Mouse (Mus musculus) ovary, postnatal 14 days (tissue): ENCODE measurements around the gene Carmil1.

Experiments used
- DNase-seq: peaks from one replicate; pipeline ENCODE4 v3.0.0; 2022; ENCODE audit warnings: low spot score

Carmil1 gene

GRCm38 (mm10) chr13:24154281-24155061 is 126.1 kb downstream of the Carmil1 start:
- DNase-seq = no peak

GRCm38 (mm10) chr13:24152610-24153009 is 128.0 kb downstream of the Carmil1 start:
- no peak for DNase-seq

DNA sequence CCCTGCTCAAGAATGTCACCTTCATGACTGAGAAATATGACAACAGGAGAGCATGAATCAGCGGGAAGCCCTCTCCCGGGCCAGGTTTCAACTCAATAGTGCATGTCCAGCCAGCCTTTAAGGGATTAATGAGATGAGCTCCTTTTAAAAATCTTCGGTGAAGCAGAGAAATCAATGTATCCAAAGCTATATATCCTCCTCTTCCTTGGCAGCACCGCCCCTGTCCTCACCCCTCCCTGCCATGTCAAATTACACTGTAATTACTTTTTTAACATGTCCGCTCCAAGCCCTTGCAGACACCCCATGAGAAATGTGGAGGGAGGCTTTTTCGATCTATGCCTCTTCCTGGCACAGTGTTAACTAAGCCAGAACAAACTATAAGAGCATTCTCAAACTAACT is 129.3 kb downstream of the Carmil1 start:
- DNase-seq = no peak

DNA sequence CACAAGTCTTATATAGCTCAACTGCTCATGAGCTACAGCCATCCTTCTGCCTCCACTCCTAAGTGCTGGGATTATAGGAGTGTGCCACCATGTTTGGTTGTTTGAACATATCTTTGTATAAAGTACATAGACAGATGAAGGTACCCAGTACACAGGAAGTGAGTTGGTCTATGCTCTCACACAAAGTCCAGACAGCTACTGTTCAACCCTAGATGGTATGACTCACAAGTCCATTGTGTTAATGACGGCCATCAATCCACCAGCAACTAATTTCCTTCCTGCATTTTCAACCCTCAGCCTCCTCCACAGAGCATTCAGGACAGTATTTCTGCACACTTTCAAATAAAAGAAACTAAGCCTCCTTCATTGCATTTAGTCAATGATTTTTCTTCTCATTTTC is 132.0 kb downstream of the Carmil1 start:
- no peak for DNase-seq

GRCm38 (mm10) chr13:24147006-24147405 is 133.6 kb downstream of the Carmil1 start:
- DNase-seq = no peak

DNA sequence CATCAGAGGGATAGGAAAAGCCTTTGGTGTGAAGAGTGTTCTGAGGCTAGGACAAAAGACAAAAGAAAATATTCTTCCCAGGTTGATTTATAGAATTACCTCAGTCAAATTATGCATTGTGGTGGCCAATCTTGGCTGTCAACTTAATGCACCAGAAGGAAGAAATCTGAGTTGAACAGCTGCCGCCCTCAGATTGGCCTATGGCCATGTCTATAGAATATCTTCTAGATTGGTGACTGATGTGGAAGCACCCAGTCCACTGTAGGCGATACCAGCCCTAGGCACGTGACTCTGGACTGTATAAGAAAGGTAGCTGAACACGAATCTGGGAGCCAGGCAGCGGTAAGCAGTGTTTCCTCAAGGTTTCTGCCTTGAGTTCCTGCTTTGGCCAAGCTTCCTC is 134.1 kb downstream of the Carmil1 start:
- DNase-seq = no peak

DNA sequence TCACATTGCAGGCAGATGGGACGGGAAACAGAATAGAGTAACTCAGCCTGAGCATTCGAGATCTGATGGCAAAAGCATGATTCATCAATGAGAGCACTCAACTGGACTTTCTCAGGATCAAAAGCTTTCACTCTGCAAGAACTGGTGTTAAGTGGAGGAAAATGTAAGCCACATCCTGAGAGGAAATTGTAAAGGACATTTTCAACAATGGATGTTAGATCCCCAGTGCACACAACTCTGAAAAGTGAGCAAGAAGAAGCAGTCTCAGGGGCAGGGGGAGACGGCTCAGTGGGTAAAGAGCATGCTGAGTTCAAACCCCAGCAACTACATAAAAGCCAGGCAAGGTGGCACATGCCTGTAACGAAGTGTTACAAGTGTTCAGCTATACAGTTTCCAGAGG is 135.7 kb downstream of the Carmil1 start:
- no peak for DNase-seq

- no peak for DNase-seq
Observed at GRCm38 (mm10) chr13:24144141-24144540, 136.5 kb downstream of the Carmil1 start.

GRCm38 (mm10) chr13:24136836-24137235 is 143.8 kb downstream of the Carmil1 start:
- no peak for DNase-seq

DNA sequence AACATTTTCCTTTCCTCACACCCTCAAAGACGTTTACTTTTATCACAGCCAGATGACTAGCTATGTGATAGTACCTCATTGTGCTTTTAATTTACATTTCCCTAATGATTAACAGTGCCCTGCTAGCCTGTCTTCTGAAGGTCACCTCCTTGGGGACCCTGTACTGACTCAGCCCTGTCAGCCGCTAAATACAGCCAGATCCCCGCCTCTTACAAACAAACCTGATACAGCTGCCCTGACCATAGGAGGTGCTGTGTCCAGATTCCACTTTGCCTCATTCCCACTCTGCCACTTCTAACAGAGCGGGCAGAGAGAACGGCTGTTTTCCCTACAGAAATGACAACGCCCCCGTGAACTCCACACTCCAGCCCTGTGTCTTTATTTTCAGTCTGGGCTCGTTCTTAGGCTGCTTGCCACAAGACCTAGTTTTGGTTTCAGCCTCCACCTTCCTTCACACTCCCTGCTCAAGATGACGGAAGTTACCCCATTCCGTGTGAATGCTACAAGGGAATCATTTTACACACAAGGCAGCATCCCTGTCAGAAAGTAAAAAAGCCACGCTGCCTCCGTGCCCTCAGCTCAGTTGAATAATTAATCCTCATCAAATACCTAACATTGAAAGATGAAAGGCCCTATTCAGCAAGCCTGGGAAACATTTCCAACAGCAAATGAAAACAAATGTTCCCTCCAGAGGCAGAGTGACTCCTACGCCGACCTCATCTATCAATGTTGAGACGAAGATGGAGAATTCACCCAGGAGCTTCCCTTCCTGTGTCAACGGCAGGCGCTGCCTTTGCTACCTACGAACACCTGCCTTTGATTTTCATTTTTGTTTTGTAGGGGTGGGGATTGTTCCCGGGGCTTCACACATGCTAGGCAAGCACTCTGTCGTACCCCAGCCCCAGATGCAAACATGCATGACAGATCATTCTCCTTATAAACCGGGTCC is 145.0 kb downstream of the Carmil1 start:
- DNase-seq = peak; percentile 9

DNA sequence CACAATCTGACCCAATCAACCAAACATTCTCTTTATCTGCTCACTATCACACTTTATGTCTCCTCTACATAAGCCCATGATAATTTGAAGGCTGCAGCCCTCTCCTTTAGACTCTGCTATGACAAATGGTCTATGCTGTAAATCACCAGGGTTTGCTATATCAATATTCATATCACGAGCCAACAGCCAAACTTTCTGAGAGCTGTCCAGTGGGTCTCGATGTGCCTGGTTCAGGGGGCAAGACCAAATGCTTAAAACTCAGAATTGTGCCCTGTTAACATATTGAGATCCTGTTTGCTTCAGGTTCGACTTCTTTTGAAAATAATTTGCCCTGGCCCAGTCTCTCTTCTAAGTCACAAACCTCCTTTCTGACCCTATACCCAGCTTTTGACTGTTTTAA is 147.7 kb downstream of the Carmil1 start:
- no peak for DNase-seq

DNA sequence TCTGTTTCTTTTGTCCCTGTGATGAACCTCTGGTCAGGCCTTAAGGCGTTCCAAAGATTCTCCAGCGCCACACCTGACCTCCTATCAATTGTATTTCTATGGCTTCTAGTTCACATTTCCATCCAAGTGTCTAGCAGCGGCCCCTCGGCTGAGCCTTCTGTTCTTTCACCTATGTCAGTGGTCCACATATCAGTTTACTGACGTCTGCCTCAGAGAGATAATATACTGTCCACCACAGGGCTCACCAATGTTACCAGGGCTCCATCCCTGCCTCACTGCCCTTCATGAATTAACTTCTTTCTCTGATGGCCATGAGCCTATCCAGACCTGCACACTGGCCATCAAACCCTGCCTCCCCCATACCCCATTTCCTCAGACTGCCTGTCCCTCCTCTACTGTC is 149.3 kb downstream of the Carmil1 start:
- DNase-seq = no peak

DNA sequence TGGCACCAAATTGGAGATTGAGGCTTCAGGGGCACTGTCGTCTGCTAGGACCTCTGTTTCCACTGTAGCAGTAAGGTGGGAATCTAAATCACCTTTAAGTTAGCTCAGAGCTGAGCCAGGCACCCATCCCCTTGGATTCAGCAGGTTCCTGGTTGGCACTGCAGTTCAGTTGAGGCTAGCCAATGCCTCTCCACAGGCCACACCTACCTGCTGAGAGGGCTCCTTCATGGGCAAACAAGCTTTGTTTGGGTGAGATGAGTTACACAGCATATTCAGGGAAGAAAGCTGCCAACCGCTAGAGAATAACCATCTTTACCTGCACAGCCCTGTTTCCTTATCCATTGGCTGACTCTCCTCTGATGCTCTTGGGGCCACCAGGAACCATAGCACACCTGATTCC is 149.9 kb downstream of the Carmil1 start:
- DNase-seq = no peak

DNA sequence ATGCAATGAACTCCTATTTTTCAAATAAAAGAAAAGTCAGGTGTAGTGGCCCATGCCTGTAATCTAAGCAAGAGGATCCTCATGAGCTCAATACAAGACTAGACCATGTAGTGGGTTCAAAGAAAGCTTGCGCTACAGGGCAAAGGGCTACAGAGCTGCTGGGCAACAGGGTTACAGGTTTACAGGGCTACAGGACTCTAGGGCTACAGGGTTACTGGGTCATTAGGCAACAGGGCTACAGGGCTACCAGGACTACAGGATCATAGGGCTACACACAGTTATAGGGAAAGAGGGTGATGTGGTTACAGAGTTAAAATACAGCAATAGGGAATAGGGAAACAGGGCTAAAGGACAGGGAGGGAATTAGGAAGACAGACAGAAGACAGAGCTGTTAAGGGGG is 151.9 kb downstream of the Carmil1 start:
- DNase-seq = no peak

- DNase-seq = no peak
Observed at GRCm38 (mm10) chr13:24125865-24126264, 154.7 kb downstream of the Carmil1 start.

- DNase-seq = no peak
Observed at GRCm38 (mm10) chr13:24117181-24117812, 163.3 kb downstream of the Carmil1 start.

GRCm38 (mm10) chr13:24112689-24113348 is 167.8 kb downstream of the Carmil1 start:
- DNase-seq = peak; percentile 27

- no peak for DNase-seq
Observed at GRCm38 (mm10) chr13:24110329-24110728, 170.3 kb downstream of the Carmil1 start.

- no peak for DNase-seq
Observed at GRCm38 (mm10) chr13:24108282-24108681, 172.3 kb downstream of the Carmil1 start.

DNA sequence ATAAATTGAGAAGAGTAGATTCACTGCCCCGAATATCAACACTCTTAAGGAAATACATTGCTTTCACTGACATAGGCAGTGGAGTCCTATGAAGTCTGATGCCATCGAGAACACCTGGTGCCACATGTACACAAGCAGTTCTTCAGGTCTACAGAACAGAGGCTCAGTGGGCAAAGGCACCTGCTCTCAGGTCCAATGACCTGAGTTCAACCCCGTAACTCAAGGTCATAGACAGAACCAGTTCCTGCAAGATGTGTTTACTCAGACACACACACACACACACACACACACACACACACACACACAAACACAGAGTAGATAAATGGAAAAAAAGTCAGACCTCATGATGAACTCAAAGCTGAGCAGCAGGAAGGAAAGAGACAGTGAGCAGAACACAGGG is 173.5 kb downstream of the Carmil1 start:
- no peak for DNase-seq

DNA sequence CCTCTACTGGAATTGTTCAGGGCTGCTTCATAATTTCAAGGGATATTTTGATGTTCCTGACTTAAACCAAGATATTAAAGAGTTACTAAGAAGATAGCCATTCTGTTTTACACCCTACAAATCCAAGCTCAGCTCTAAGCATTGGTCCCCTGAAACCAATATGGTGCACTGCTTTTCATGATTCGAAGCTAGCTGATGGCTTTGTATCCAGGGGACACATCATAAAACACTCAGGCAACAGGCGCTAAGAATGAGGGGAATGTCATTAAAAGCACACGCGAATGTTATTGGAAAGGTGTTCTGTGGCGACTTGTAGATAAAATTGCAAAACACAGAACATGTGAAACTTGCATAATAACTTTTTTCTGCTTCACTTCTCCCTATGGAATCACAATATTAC is 174.8 kb downstream of the Carmil1 start:
- no peak for DNase-seq

DNA sequence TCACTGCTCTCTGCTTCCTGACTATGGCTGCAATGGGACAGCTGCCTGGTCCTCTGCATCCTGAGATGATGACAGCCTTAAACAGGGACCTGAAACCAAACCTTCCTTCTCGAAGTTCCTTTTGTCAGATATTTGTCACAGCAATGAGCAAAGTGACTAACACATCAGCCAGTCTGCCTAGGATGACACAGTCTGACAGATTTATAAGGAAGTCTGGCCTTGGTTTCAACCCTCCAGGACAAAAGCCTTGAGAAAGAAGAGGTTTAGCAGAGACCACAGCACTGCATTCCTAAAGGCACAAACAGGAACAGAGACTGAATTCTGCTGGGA is 175.3 kb downstream of the Carmil1 start:
- DNase-seq = no peak
